8 mouse cellular contexts compared by ENCODE assay signal in the genomic region with DNA sequence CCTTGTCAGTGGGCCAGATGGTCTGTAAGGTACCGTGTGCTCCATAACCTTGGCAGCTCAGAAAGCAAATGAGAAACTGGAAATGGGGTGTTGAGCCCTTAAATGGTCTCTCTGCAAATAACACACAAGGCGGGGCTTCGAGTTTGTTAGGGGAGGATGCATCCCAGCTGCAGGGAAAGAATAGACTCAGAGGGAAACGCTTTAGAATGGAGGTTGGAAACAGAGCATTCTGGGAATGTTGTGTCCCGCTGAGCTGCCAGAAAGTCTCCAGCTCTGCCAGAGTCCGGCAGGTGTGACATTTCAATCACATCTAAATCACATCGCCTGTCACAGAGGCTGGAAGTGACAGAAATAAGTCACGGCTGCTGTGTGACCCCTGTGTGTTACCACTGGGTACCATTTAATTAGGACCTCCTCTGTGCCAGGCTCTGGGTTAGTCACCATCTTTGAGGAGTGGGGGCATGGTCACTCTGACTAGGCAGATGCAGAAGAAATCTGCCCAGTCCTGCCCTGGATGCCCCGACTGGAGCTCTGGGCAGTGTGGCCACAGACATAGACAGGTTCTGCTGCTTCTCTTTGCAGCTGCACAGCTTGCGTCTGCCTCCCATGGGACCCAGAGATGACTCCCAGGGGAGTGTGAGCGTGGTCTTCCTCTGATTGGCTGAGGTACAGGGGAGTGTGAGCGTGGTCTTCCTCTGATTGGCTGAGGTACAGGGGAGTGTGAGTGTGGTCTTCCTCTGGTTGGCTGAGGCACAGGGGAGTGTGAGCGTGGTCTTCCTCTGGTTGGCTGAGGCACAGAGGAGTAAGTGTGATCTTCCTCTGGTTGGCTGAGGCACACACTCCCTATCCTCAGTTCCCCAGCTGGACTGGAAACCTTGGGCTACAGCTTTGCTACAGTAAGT. TPM values are rescaled to one million over a fixed set of nuclear protein-coding genes. Genes with fewer than 3 reads are reported as not detected.
DNase-seq lines count a peak whose midpoint lies in the region; ATAC-seq and TF ChIP-seq lines count a peak whose summit lies in the region.

No protein-coding gene starts in this region.

- TF ChIP-seq CTCF in midbrain, postnatal 0 days (IDR thresholded peaks at IDR 0.05): no peak

- H3K4me3 ChIP-seq in kidney, embryonic 14.5 days (ENCODE audit: low read length): no peak overlapping the region
- H3K4me3 ChIP-seq in forebrain, embryonic 14.5 days (ENCODE audit: low read depth, low read length): no peak overlapping the region
- no peak overlapping the region for H3K4me3 ChIP-seq in limb, embryonic 10.5 days
- H3K4me3 ChIP-seq in midbrain, postnatal 0 days (ENCODE audit: low read depth, low read length): no peak overlapping the region

- ATAC-seq in kidney, embryonic 14.5 days (ENCODE audit: low FRiP score, low TSS enrichment): 0 out of 2 replicates have a peak, but pooled peaks have one; percentile 43
- ATAC-seq in forebrain, embryonic 14.5 days: peak; percentile 38; the same call in 1 of the 2 replicates
- peak; percentile 67 for ATAC-seq in midbrain, postnatal 0 days (ENCODE audit: low FRiP score)
- ATAC-seq in monocyte, adult 5-6 weeks (replicated peaks; ENCODE audit: insufficient number of reproducible peaks, low FRiP score, low TSS enrichment, poor library complexity, severe bottlenecking): no peak

- H3K4me1 ChIP-seq in kidney, embryonic 14.5 days (ENCODE audit: control insufficient read depth, insufficient read depth, low read length): peaks cover 4% of the 10 kb centered on the region; the same call in 1 of the 2 replicates
- peaks cover 3% of the 10 kb centered on the region for H3K4me1 ChIP-seq in forebrain, embryonic 14.5 days (ENCODE audit: control insufficient read depth, insufficient read depth, low read length)
- peaks cover 27% of the 10 kb centered on the region for H3K4me1 ChIP-seq in limb, embryonic 10.5 days
- H3K4me1 ChIP-seq in midbrain, postnatal 0 days (ENCODE audit: insufficient read depth, low read length): peaks cover 4% of the 10 kb centered on the region; the same call in 1 of the 2 replicates

- 49% methylated on average over 13 of the region's 13 CpGs for WGBS in kidney, embryonic 14.5 days
- 53% methylated on average over 13 of the region's 13 CpGs for WGBS in forebrain, embryonic 14.5 days
- 55% methylated on average over 13 of the region's 13 CpGs for WGBS in limb, embryonic 10.5 days
- 35% methylated on average over 13 of the region's 13 CpGs for WGBS in midbrain, postnatal 0 days

- H3K4me2 ChIP-seq in kidney, embryonic 14.5 days (replicated peaks; ENCODE audit: low read depth, low read length): no peak overlapping the region
- H3K4me2 ChIP-seq in forebrain, embryonic 14.5 days (ENCODE audit: low read length): no peak overlapping the region
- H3K4me2 ChIP-seq in midbrain, postnatal 0 days (ENCODE audit: low read depth, low read length, poor library complexity, severe bottlenecking): peak overlapping the region; percentile 6; the same call in 1 of the 2 replicates

- no peak overlapping the region for H3K9ac ChIP-seq in kidney, embryonic 14.5 days (ENCODE audit: low read depth, low read length)
- no peak overlapping the region for H3K9ac ChIP-seq in forebrain, embryonic 14.5 days (ENCODE audit: low read length)
- H3K9ac ChIP-seq in midbrain, postnatal 0 days (replicated peaks; ENCODE audit: low read length, poor library complexity, severe bottlenecking): no peak overlapping the region

- no peak for DNase-seq in kidney, adult 8-10 months
- DNase-seq in forebrain, embryonic 14.5 days (ENCODE audit: low spot score): peak; percentile 50
- no peak for DNase-seq in limb, embryonic 10.5 days (ENCODE audit: low spot score)
- peak; percentile 24 for DNase-seq in midbrain, postnatal 0 days (ENCODE audit: low spot score)
- no peak for DNase-seq in adrenal gland, adult 2 months
- DNase-seq in layer of hippocampus, adult 9-10 months (ENCODE audit: low spot score): no peak

- H3K9me3 ChIP-seq in kidney, embryonic 14.5 days (ENCODE audit: control insufficient read depth, low read length): no peaks in the 10 kb centered on the region
- H3K9me3 ChIP-seq in forebrain, embryonic 14.5 days (replicated peaks; ENCODE audit: control insufficient read depth, low read length): no peaks in the 10 kb centered on the region
- H3K9me3 ChIP-seq in limb, embryonic 10.5 days (replicated peaks): no peaks in the 10 kb centered on the region
- no peaks in the 10 kb centered on the region for H3K9me3 ChIP-seq in midbrain, postnatal 0 days (ENCODE audit: low read length)

- H3K27me3 ChIP-seq in kidney, embryonic 14.5 days (ENCODE audit: control insufficient read depth, insufficient read depth, low read length): no peaks in the 10 kb centered on the region
- H3K27me3 ChIP-seq in forebrain, embryonic 14.5 days (replicated peaks; ENCODE audit: control insufficient read depth, insufficient read depth, low read length): no peaks in the 10 kb centered on the region
- no peaks in the 10 kb centered on the region; the same call in 1 of the 2 replicates for H3K27me3 ChIP-seq in limb, embryonic 10.5 days (ENCODE audit: low read depth, poor library complexity, severe bottlenecking)
- no peaks in the 10 kb centered on the region for H3K27me3 ChIP-seq in midbrain, postnatal 0 days (ENCODE audit: insufficient read depth, low read length)

- no peaks in the 10 kb centered on the region for H3K36me3 ChIP-seq in kidney, embryonic 14.5 days (ENCODE audit: control insufficient read depth, insufficient read depth, low read length)
- H3K36me3 ChIP-seq in forebrain, embryonic 14.5 days (ENCODE audit: control insufficient read depth, insufficient read depth, low read length): no peaks in the 10 kb centered on the region
- H3K36me3 ChIP-seq in limb, embryonic 10.5 days: no peaks in the 10 kb centered on the region
- H3K36me3 ChIP-seq in midbrain, postnatal 0 days (ENCODE audit: insufficient read depth, low read length): no peaks in the 10 kb centered on the region

- no peak overlapping the region for H3K27ac ChIP-seq in kidney, embryonic 14.5 days (ENCODE audit: low read depth, low read length)
- H3K27ac ChIP-seq in forebrain, embryonic 14.5 days (ENCODE audit: low read depth, low read length): no peak overlapping the region
- 0 out of 2 replicates have a peak overlapping the region, but pooled peaks have one; percentile 28 for H3K27ac ChIP-seq in limb, embryonic 10.5 days
- no peak overlapping the region for H3K27ac ChIP-seq in midbrain, postnatal 0 days (ENCODE audit: low read depth, low read length)

RNA-seq across cellular contexts. Expression of a gene that starts 53.2 kb away (rescaled TPM):
- polyA plus RNA-seq in kidney, embryonic 14.5 days (2014; fragmentation: Nextera tagmentation; extraction: Ambion mirVana): 1.1 and 1.5 TPM in 2 replicates
- polyA plus RNA-seq in forebrain, embryonic 14.5 days (2014; fragmentation: Nextera tagmentation; extraction: Ambion mirVana): 0.06 and 0.27 TPM in 2 replicates
- polyA plus RNA-seq in limb, embryonic 10.5 days (2016; fragmentation: Nextera tagmentation; extraction: Ambion mirVana): 1.8 and 2.1 TPM in 2 replicates
- total RNA-seq in midbrain, postnatal 0 days (2014; rRNA removed): 0.44 and 0.61 TPM in 2 replicates
- 0.47 and 0.61 TPM in 2 replicates for polyA plus RNA-seq in midbrain, postnatal 0 days (2015; fragmentation: Nextera tagmentation; extraction: Ambion mirVana)
- 12.1 to 38.8 TPM (median 14.6 TPM) in 3 replicates for total RNA-seq in monocyte, adult 5-6 weeks (2017)
- 1 to 10 TPM; 1.9 to 3.0 TPM for total RNA-seq in adrenal gland, adult 2 months (2021)
- 0.66 and 1.0 TPM in 2 replicates for polyA plus RNA-seq in adrenal gland, adult 2 months (2012; rRNA removed)

Comparison
In these comparisons a context has a peak if more than half of its experiments do, and no peak if none do; other contexts are left out.
1. DNase-seq: peak in forebrain, embryonic 14.5 days (single experiment) and midbrain, postnatal 0 days (single experiment); none in kidney, adult 8-10 months (0 of 2), limb, embryonic 10.5 days (single experiment), adrenal gland, adult 2 months (single experiment) and layer of hippocampus, adult 9-10 months (single experiment).